Comparison of ENCODE assay signal across 10 mouse cellular contexts in the genomic region with DNA sequence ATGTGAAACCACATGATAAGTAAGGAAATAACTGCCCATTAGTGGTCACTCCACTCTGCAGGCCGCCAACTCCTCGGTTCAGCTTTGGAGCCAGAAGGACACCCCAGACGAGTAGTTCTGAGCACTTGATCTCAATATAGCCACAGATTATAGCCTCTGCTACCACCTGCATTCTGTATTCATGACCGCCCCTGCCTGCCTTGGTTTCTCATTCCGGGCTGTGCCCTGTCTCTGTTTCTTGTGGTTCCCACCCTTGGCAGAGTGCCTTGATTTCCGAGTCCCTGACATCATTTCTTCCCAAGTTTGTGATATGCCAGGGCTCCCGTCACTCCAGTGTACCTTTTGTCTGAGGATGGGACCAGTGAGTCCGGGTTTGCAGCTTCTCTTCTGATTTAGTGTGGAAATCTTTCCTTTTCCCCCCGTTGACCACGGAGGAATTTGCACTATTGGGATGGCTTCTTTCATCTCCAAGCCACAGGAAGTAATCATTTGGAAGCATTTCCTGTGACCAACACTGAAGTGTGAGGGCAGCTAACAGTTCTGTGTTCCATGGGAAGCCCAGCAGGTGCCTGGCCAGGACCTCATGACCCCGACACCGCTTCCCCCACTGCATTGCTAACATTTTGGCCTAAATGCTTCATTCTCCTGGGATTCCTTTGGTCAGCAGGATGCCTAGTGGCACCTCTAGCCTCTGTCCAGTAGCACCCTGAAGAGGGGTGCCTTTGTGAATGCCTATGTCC.
DNase-seq lines count a peak whose midpoint lies in the region; ATAC-seq and TF ChIP-seq lines count a peak whose summit lies in the region.
"Had no signal": no experiment of that assay in that cellular context is flagged by ENCODE, and none has a peak within 500 bp of the region (broad histone marks: within the 10 kb centered on the region; RNA-seq: fewer than 3 reads in every experiment).

No protein-coding gene starts in this region.

- H3K4me1 ChIP-seq in forebrain, embryonic 11.5 days (replicated peaks; ENCODE audit: control insufficient read depth, insufficient read depth, low read length) = peaks cover 9% of the 10 kb centered on the region; the same call in 1 of the 2 replicates
- H3K4me1 ChIP-seq in forebrain, embryonic 16.5 days (replicated peaks; ENCODE audit: control insufficient read depth, insufficient read depth, low read length) = peaks cover 25% of the 10 kb centered on the region
- H3K4me1 ChIP-seq in embryonic facial prominence, embryonic 15.5 days = peaks cover 22% of the 10 kb centered on the region
- H3K4me1 ChIP-seq in lung, embryonic 16.5 days (replicated peaks; ENCODE audit: control insufficient read depth, insufficient read depth, low read length) = peaks cover 11% of the 10 kb centered on the region
- H3K4me1 ChIP-seq in thymus, adult 2 months (replicated peaks; ENCODE audit: control insufficient read depth, insufficient read depth, low read length) = no peaks in the 10 kb centered on the region

- TF ChIP-seq CTCF in layer of hippocampus, adult 2 months (conservative IDR thresholded peaks at IDR 0.05) = no peak
- TF ChIP-seq CTCF in thymus, adult 2 months (IDR thresholded peaks at IDR 0.05; ENCODE audit: borderline replicate concordance, control insufficient read depth, extremely low read depth, insufficient read depth, low read length, poor library complexity) = no peak

- H3K4me3 ChIP-seq in forebrain, embryonic 11.5 days (ENCODE audit: low read depth, low read length) = no peak overlapping the region
- H3K4me3 ChIP-seq in forebrain, embryonic 16.5 days (replicated peaks; ENCODE audit: low read length) = no peak overlapping the region
- H3K4me3 ChIP-seq in layer of hippocampus, adult 2 months = no peak overlapping the region
- H3K4me3 ChIP-seq in embryonic facial prominence, embryonic 15.5 days (replicated peaks) = no peak overlapping the region
- H3K4me3 ChIP-seq in lung, embryonic 16.5 days (ENCODE audit: low read length) = no peak overlapping the region
- no peak overlapping the region for H3K4me3 ChIP-seq in thymus, adult 2 months (ENCODE audit: control insufficient read depth, insufficient read depth, low read length)

- ATAC-seq in forebrain, embryonic 11.5 days (replicated peaks; ENCODE audit: low FRiP score) = no peak
- no peak for ATAC-seq in forebrain, embryonic 16.5 days
- peak; percentile 79; the same call in 1 of the 2 replicates for ATAC-seq in embryonic facial prominence, embryonic 15.5 days (ENCODE audit: insufficient number of reproducible peaks, low FRiP score, low TSS enrichment, low read depth)
- no peak for ATAC-seq in lung, embryonic 16.5 days (ENCODE audit: low read depth)

- WGBS in forebrain, embryonic 11.5 days = 82% methylated on average over 12 of the region's 12 CpGs
- 78% methylated on average over 12 of the region's 12 CpGs for WGBS in forebrain, embryonic 16.5 days
- WGBS in embryonic facial prominence, embryonic 15.5 days = 63% methylated on average over 12 of the region's 12 CpGs
- 67% methylated on average over 12 of the region's 12 CpGs for WGBS in lung, embryonic 16.5 days
- 91% methylated on average over 12 of the region's 12 CpGs for WGBS in thymus, adult 2 months

- peak overlapping the region; percentile 20; the same call in 1 of the 2 replicates for H3K9ac ChIP-seq in forebrain, embryonic 11.5 days (ENCODE audit: low read length)
- H3K9ac ChIP-seq in forebrain, embryonic 16.5 days (replicated peaks; ENCODE audit: low read depth, low read length) = no peak overlapping the region
- no peak overlapping the region for H3K9ac ChIP-seq in embryonic facial prominence, embryonic 15.5 days
- H3K9ac ChIP-seq in lung, embryonic 16.5 days (ENCODE audit: low read length) = no peak overlapping the region

- H3K9me3 ChIP-seq in forebrain, embryonic 11.5 days (ENCODE audit: control insufficient read depth, low read length) = no peaks in the 10 kb centered on the region
- no peaks in the 10 kb centered on the region for H3K9me3 ChIP-seq in forebrain, embryonic 16.5 days (ENCODE audit: control insufficient read depth, low read length)
- no peaks in the 10 kb centered on the region for H3K9me3 ChIP-seq in embryonic facial prominence, embryonic 15.5 days (replicated peaks)
- H3K9me3 ChIP-seq in lung, embryonic 16.5 days (ENCODE audit: control insufficient read depth, low read length) = no peaks in the 10 kb centered on the region

- no peak for TF ChIP-seq POLR2A in thymus, adult 2 months (IDR thresholded peaks at IDR 0.05; ENCODE audit: control insufficient read depth, extremely low read depth, insufficient read depth, low read length, poor library complexity)

- H3K4me2 ChIP-seq in forebrain, embryonic 11.5 days (ENCODE audit: low read depth, low read length, severe bottlenecking) = no peak overlapping the region
- H3K4me2 ChIP-seq in forebrain, embryonic 16.5 days (ENCODE audit: low read length) = no peak overlapping the region
- 0 out of 2 replicates have a peak overlapping the region, but pooled peaks have one; percentile 8 for H3K4me2 ChIP-seq in embryonic facial prominence, embryonic 15.5 days (replicated peaks)
- no peak overlapping the region for H3K4me2 ChIP-seq in lung, embryonic 16.5 days (ENCODE audit: low read depth, low read length)

- H3K27ac ChIP-seq in forebrain, embryonic 11.5 days (ENCODE audit: low read depth, low read length) = no peak overlapping the region
- H3K27ac ChIP-seq in forebrain, embryonic 16.5 days (ENCODE audit: low read length) = no peak overlapping the region
- H3K27ac ChIP-seq in layer of hippocampus, adult 2 months = peak overlapping the region; percentile 83
- H3K27ac ChIP-seq in embryonic facial prominence, embryonic 15.5 days (replicated peaks) = peak overlapping the region; percentile 55
- peak overlapping the region; percentile 28 for H3K27ac ChIP-seq in lung, embryonic 16.5 days (ENCODE audit: low read length)
- H3K27ac ChIP-seq in thymus, adult 2 months (ENCODE audit: control insufficient read depth, insufficient read depth, low read length) = no peak overlapping the region

- H3K36me3 ChIP-seq in forebrain, embryonic 11.5 days (ENCODE audit: control insufficient read depth, insufficient read depth, low read length) = no peaks in the 10 kb centered on the region
- no peaks in the 10 kb centered on the region for H3K36me3 ChIP-seq in forebrain, embryonic 16.5 days (ENCODE audit: control insufficient read depth, insufficient read depth)
- H3K36me3 ChIP-seq in embryonic facial prominence, embryonic 15.5 days = no peaks in the 10 kb centered on the region
- H3K36me3 ChIP-seq in lung, embryonic 16.5 days (ENCODE audit: control insufficient read depth, insufficient read depth, low read length) = no peaks in the 10 kb centered on the region
- H3K36me3 ChIP-seq in thymus, adult 2 months (ENCODE audit: control insufficient read depth, insufficient read depth, low read length) = no peaks in the 10 kb centered on the region

- DNase-seq in forebrain, embryonic 11.5 days (ENCODE audit: low spot score) = no peak
- no peak for DNase-seq in layer of hippocampus, adult 2 months (ENCODE audit: low spot score in 2 of 2)
- no peak for DNase-seq in layer of hippocampus, adult 9-11 months
- DNase-seq in thymus, adult 2 months = no peak
- no peak for DNase-seq in adrenal gland, postnatal 36 days
- DNase-seq: right cerebral cortex, postnatal 4 days; thymus, postnatal 36 days had no signal

- H3K27me3 ChIP-seq in forebrain, embryonic 11.5 days (ENCODE audit: control insufficient read depth, insufficient read depth, low read length) = no peaks in the 10 kb centered on the region
- no peaks in the 10 kb centered on the region for H3K27me3 ChIP-seq in forebrain, embryonic 16.5 days (replicated peaks; ENCODE audit: control insufficient read depth, insufficient read depth, low read length)
- H3K27me3 ChIP-seq in embryonic facial prominence, embryonic 15.5 days = no peaks in the 10 kb centered on the region
- no peaks in the 10 kb centered on the region for H3K27me3 ChIP-seq in lung, embryonic 16.5 days (ENCODE audit: control insufficient read depth, insufficient read depth, low read depth, low read length)
- no peaks in the 10 kb centered on the region for H3K27me3 ChIP-seq in thymus, adult 2 months (ENCODE audit: control insufficient read depth, insufficient read depth, low read length)

Comparison
In these comparisons a context has a peak if more than half of its experiments do, and no peak if none do; other contexts are left out.
1. H3K27ac ChIP-seq: peak in layer of hippocampus, adult 2 months (single experiment), embryonic facial prominence, embryonic 15.5 days (single experiment) and lung, embryonic 16.5 days (single experiment); none in forebrain, embryonic 11.5 days (single experiment), forebrain, embryonic 16.5 days (single experiment) and thymus, adult 2 months (single experiment).